Mouse (Mus musculus) myocyte (in vitro differentiated cells): ENCODE data around the gene Pdpk1. TPM values are rescaled to one million over a fixed set of nuclear protein-coding genes. Genes with fewer than 3 reads are reported as not detected.

Source experiments
- H3K27me3 ChIP-seq: one replicate; pipeline ENCODE4 v1.6.1; 2011; ENCODE audit not compliant: control insufficient read depth, insufficient read depth, insufficient read length
- H3K36me3 ChIP-seq: one replicate; pipeline ENCODE4 v1.6.1; 2011; ENCODE audit not compliant: control insufficient read depth, insufficient read depth
- H3K4me2 ChIP-seq: one replicate; pipeline ENCODE4 v1.6.1; 2011; ENCODE audit warnings: low read depth, control low read depth
- H3K4me3 ChIP-seq: one replicate; pipeline ENCODE4 v1.5.1; 2011; ENCODE audit warnings: mild to moderate bottlenecking, control low read depth, moderate library complexity
- H3K79me2 ChIP-seq: one replicate; pipeline ENCODE4 v1.6.1; 2011; ENCODE audit not compliant: control insufficient read depth, insufficient read depth
- H3ac ChIP-seq: one replicate; pipeline ENCODE4 v1.6.1; 2011; ENCODE audit not compliant: control insufficient read depth, insufficient read length
- CEBPB ChIP-seq: IDR thresholded peaks from 2 replicates; pipeline ENCODE4 v1.6.1; 2011; ENCODE audit warnings: mild to moderate bottlenecking, moderate library complexity; ENCODE audit not compliant: poor library complexity, insufficient read depth, severe bottlenecking
- E2F4 ChIP-seq: IDR thresholded peaks from one replicate; pipeline ENCODE4 v1.6.1; 2011; ENCODE audit warnings: mild to moderate bottlenecking, control low read depth, moderate library complexity; ENCODE audit not compliant: insufficient read depth
- MAX ChIP-seq: IDR thresholded peaks from one replicate; pipeline ENCODE4 v1.6.1; 2011; ENCODE audit warnings: low read depth, mild to moderate bottlenecking, control low read depth
- MYOD1 ChIP-seq, 3 experiments: IDR thresholded peaks; one replicate each; pipeline ENCODE4 v1.6.1; 2011; ENCODE audit warnings: control low read depth in 2 of 3, low read depth in 2 of 3, mild to moderate bottlenecking in 2 of 3, moderate library complexity in 1 of 3; ENCODE audit not compliant: insufficient read length in 2 of 3, control insufficient read depth in 1 of 3
- MYOG ChIP-seq, 3 experiments: IDR thresholded peaks; one replicate each; pipeline ENCODE4 v1.6.1; 2011; ENCODE audit warnings: control low read depth in 2 of 3, low read depth in 2 of 3, mild to moderate bottlenecking in 2 of 3; ENCODE audit not compliant: insufficient read length in 2 of 3, control insufficient read depth in 1 of 3, insufficient read depth in 1 of 3
- POLR2A ChIP-seq: IDR thresholded peaks from one replicate; pipeline ENCODE4 v1.6.1; 2011; ENCODE audit warnings: low read depth, mild to moderate bottlenecking, control low read depth, moderate library complexity; ENCODE audit not compliant: insufficient read length
- POLR2AphosphoS2 ChIP-seq: IDR thresholded peaks from one replicate; pipeline ENCODE4 v1.6.1; 2011; ENCODE audit warnings: low read depth, control low read depth; ENCODE audit not compliant: insufficient read length
- REST ChIP-seq: IDR thresholded peaks from one replicate; pipeline ENCODE4 v1.6.1; 2011; ENCODE audit warnings: mild to moderate bottlenecking, control low read depth, moderate library complexity; ENCODE audit not compliant: insufficient read depth, insufficient read length
- SRF ChIP-seq: IDR thresholded peaks from one replicate; pipeline ENCODE4 v1.6.1; 2011; ENCODE audit warnings: low read depth; ENCODE audit not compliant: control insufficient read depth, insufficient read length
- TCF12 ChIP-seq: IDR thresholded peaks from one replicate; pipeline ENCODE4 v1.6.1; 2011; ENCODE audit warnings: mild to moderate bottlenecking, control low read depth; ENCODE audit not compliant: poor library complexity, insufficient read depth, severe bottlenecking
- TCF3 ChIP-seq: IDR thresholded peaks from one replicate; pipeline ENCODE4 v1.6.1; 2011; ENCODE audit warnings: low read depth, control low read depth; ENCODE audit not compliant: insufficient read length
- USF1 ChIP-seq: IDR thresholded peaks from one replicate; pipeline ENCODE4 v1.6.1; 2011; ENCODE audit warnings: low read depth, mild to moderate bottlenecking, control low read depth, moderate library complexity
- polyA plus RNA-seq: library from polyadenylated mRNA; unstranded; fragments of >200 nt; fragmentation: generic; extraction: Trizol; gene quantifications from one replicate; pipeline ENCODE4 v1.2.1, GENCODE M21; 2012; ENCODE audit warnings: missing spikeins

The Pdpk1 gene
- polyA plus RNA-seq, 1 experiment, result 10.1 TPM

- no peak overlapping the region for H3K4me3 ChIP-seq
- no peaks in the 10 kb centered on the region for H3K36me3 ChIP-seq
- H3K79me2 ChIP-seq, result no peaks in the 10 kb centered on the region
- TF ChIP-seq TCF3 (no peak), MAX (no peak), TCF12 (no peak), POLR2AphosphoS2 (no peak), POLR2A (no peak), MYOD1 (IDR thresholded peaks at IDR 0.05; ENCODE audit: control insufficient read depth in 1 of 3, insufficient read length in 2 of 3, low read depth in 2 of 3) (no peak), SRF (no peak), USF1 (no peak), MYOG (IDR thresholded peaks at IDR 0.05; ENCODE audit: control insufficient read depth in 1 of 3, insufficient read depth in 1 of 3, insufficient read length in 2 of 3, low read depth in 2 of 3) (no peak), E2F4 (no peak), CEBPB (no peak), REST (no peak)
- H3ac ChIP-seq, result no peak overlapping the region
- H3K4me2 ChIP-seq, result no peak overlapping the region
- no peaks in the 10 kb centered on the region for H3K27me3 ChIP-seq
Measured at GRCm38 (mm10) chr17:24193769-24194168, 43.0 kb upstream of the Pdpk1 start.

- no peak overlapping the region for H3ac ChIP-seq
- no peaks in the 10 kb centered on the region for H3K27me3 ChIP-seq
- no peak overlapping the region for H3K4me3 ChIP-seq
- no peaks in the 10 kb centered on the region for H3K36me3 ChIP-seq
- no peak overlapping the region for H3K4me2 ChIP-seq
- no peaks in the 10 kb centered on the region for H3K79me2 ChIP-seq
- TF ChIP-seq TCF3, result no peak
- no peak for TF ChIP-seq MAX
- TF ChIP-seq POLR2AphosphoS2, result no peak
- no peak for TF ChIP-seq CEBPB
- TF ChIP-seq MYOG (IDR thresholded peaks at IDR 0.05; ENCODE audit: control insufficient read depth in 1 of 3, insufficient read depth in 1 of 3, insufficient read length in 2 of 3, low read depth in 2 of 3), result no peak
- no peak for TF ChIP-seq SRF
- no peak for TF ChIP-seq REST
- TF ChIP-seq E2F4, result no peak
- TF ChIP-seq MYOD1 (IDR thresholded peaks at IDR 0.05; ENCODE audit: control insufficient read depth in 1 of 3, insufficient read length in 2 of 3, low read depth in 2 of 3), result no peak
- TF ChIP-seq POLR2A, result no peak
- TF ChIP-seq USF1, result no peak
- TF ChIP-seq TCF12, result no peak
Measured at GRCm38 (mm10) chr17:24193268-24193667, 42.5 kb upstream of the Pdpk1 start.

- no peak for TF ChIP-seq POLR2A
- TF ChIP-seq E2F4, result no peak
- no peak for TF ChIP-seq MYOG (IDR thresholded peaks at IDR 0.05; ENCODE audit: control insufficient read depth in 1 of 3, insufficient read depth in 1 of 3, insufficient read length in 2 of 3, low read depth in 2 of 3)
- no peak for TF ChIP-seq MAX
- TF ChIP-seq USF1, result no peak
- no peak for TF ChIP-seq SRF
- TF ChIP-seq POLR2AphosphoS2, result no peak
- no peak for TF ChIP-seq TCF12
- no peak for TF ChIP-seq CEBPB
- no peak for TF ChIP-seq MYOD1 (IDR thresholded peaks at IDR 0.05; ENCODE audit: control insufficient read depth in 1 of 3, insufficient read length in 2 of 3, low read depth in 2 of 3)
- no peak for TF ChIP-seq REST
- no peak for TF ChIP-seq TCF3
- Histone ChIP-seq H3K27me3 (no peaks in the 10 kb centered on the region), H3K36me3 (no peaks in the 10 kb centered on the region), H3K4me3 (no peak overlapping the region), H3K4me2 (no peak overlapping the region), H3ac (no peak overlapping the region), H3K79me2 (no peaks in the 10 kb centered on the region)
Measured at GRCm38 (mm10) chr17:24192848-24193247, 42.1 kb upstream of the Pdpk1 start.

- Histone ChIP-seq H3ac (no peak overlapping the region), H3K4me3 (no peak overlapping the region), H3K27me3 (no peaks in the 10 kb centered on the region), H3K79me2 (no peaks in the 10 kb centered on the region), H3K36me3 (no peaks in the 10 kb centered on the region), H3K4me2 (no peak overlapping the region)
- TF ChIP-seq POLR2AphosphoS2 (no peak), MAX (no peak), MYOG (IDR thresholded peaks at IDR 0.05; ENCODE audit: control insufficient read depth in 1 of 3, insufficient read depth in 1 of 3, insufficient read length in 2 of 3, low read depth in 2 of 3) (no peak), E2F4 (no peak), CEBPB (no peak), POLR2A (no peak), MYOD1 (IDR thresholded peaks at IDR 0.05; ENCODE audit: control insufficient read depth in 1 of 3, insufficient read length in 2 of 3, low read depth in 2 of 3) (no peak), SRF (no peak), TCF12 (no peak), TCF3 (no peak), USF1 (no peak), REST (no peak)
Measured at GRCm38 (mm10) chr17:24191481-24191880, 40.8 kb upstream of the Pdpk1 start.

GRCm38 (mm10) chr17:24190934-24191333, 40.2 kb upstream of the Pdpk1 start:
- no peaks in the 10 kb centered on the region for H3K27me3 ChIP-seq
- TF ChIP-seq MYOG (IDR thresholded peaks at IDR 0.05; ENCODE audit: control insufficient read depth in 1 of 3, insufficient read depth in 1 of 3, insufficient read length in 2 of 3, low read depth in 2 of 3) (no peak), POLR2AphosphoS2 (no peak), POLR2A (no peak), MYOD1 (IDR thresholded peaks at IDR 0.05; ENCODE audit: control insufficient read depth in 1 of 3, insufficient read length in 2 of 3, low read depth in 2 of 3) (no peak), MAX (no peak), REST (no peak), TCF3 (no peak), SRF (no peak), USF1 (no peak), TCF12 (no peak)
- no peak overlapping the region for H3ac ChIP-seq
- H3K4me3 ChIP-seq, result no peak overlapping the region
- H3K36me3 ChIP-seq, result no peaks in the 10 kb centered on the region
- H3K79me2 ChIP-seq, result no peaks in the 10 kb centered on the region
- H3K4me2 ChIP-seq, result no peak overlapping the region
